Mouse (Mus musculus): ENCODE data around the gene Tob1. TPM values are rescaled to one million over a fixed set of nuclear protein-coding genes. Genes with fewer than 3 reads are reported as not detected.
A peak's percentile ranks its signal among the peaks of the same experiment; 100 is the strongest.

Tob1 gene
- polyA plus RNA-seq, 1 experiment from 2014 or later = 24.2 TPM

DNA sequence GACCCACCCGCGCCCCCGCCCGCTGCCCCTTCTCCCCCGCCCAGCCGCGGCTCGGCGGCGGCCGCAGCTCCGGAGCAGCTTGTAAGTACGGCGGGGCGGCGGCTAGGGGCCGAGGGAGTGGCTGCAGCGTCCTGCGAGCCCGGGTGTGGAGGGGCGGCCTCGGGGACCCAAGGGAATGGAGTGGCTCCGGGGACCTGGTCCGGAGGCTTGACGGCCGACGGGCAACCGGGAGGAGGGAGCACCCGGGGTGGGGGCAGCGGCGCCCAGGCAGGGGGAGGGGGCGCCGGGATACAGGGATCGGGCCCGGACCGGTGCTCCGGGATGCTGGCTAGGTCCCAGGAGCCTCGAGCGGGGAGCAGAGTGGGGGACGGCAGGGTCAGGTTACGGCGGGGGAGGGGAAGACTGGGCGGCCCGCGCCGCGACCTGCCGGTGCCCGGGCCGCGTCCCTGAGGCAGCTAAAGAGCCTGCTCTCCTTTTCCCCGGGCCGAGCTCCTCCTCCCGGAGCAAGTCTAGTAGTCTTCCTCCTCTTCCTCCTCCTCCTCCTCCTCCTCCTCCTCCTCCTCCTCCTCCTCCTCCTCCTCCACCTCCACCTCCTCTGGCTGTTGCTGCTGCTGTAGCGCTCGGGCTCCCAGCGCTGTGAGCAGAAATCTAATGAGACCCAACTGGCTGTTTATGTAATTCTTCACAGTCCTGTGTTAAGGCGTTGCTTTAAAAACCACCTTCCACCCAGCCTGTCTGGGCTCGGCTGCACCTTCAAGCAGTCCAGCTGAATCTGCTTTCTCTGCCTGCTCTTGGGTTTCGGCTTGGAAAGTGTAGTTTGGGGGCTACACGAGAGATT lies 616 bp downstream of the Tob1 start:
- H3K27ac ChIP-seq (ENCODE audit: low read length) = peak overlapping the region; percentile 97
- 0% methylated on average over 52 of the region's 61 CpGs for WGBS
- ATAC-seq (ENCODE audit: insufficient number of reproducible peaks, insufficient read depth, low FRiP score, low read depth) = peak; percentile 19; the same call in 1 of the 2 replicates
- H3K4me3 ChIP-seq (ENCODE audit: low read depth, low read length) = peak overlapping the region; percentile 88
- peaks cover 2% of the 10 kb centered on the region; the same call in 1 of the 2 replicates for H3K4me1 ChIP-seq (ENCODE audit: control insufficient read depth, insufficient read depth, low read length)
- H3K9ac ChIP-seq (replicated peaks; ENCODE audit: low read depth, low read length) = peak overlapping the region; percentile 94
- peaks cover 10% of the 10 kb centered on the region for H3K36me3 ChIP-seq (ENCODE audit: control insufficient read depth, insufficient read depth, low read length)
- no peaks in the 10 kb centered on the region for H3K9me3 ChIP-seq (ENCODE audit: control insufficient read depth, low read depth, low read length)
- H3K4me2 ChIP-seq (replicated peaks; ENCODE audit: low read depth, low read length) = peak overlapping the region; percentile 65
- H3K27me3 ChIP-seq (ENCODE audit: control insufficient read depth, insufficient read depth, low read length) = no peaks in the 10 kb centered on the region

DNA sequence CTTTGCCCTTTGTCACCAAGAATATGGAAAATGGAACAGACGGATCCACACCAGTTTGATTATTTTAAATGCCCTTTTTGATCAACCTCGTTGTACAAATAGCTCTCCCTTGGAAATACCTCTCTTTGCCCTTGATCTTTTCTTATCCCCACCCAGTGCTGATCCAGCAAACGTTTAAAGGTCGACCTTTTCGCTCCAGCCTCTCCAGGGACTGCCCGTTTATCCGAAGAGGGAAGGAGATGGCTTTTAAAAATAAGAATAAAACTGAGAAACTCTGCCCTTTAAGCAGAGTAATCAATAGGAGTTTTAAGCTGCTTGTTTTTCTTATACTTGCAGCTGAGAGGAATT lies 1.2 kb downstream of the Tob1 start:
- Histone ChIP-seq H3K27me3 (ENCODE audit: control insufficient read depth, insufficient read depth, low read length) (no peaks in the 10 kb centered on the region), H3K9me3 (ENCODE audit: control insufficient read depth, low read depth, low read length) (no peaks in the 10 kb centered on the region), H3K4me2 (replicated peaks; ENCODE audit: low read depth, low read length) (peak overlapping the region; percentile 65), H3K4me3 (ENCODE audit: low read depth, low read length) (peak overlapping the region; percentile 88), H3K27ac (ENCODE audit: low read length) (peak overlapping the region; percentile 97; the same call in 1 of the 2 replicates), H3K4me1 (ENCODE audit: control insufficient read depth, insufficient read depth, low read length) (peaks cover 2% of the 10 kb centered on the region; the same call in 1 of the 2 replicates), H3K36me3 (ENCODE audit: control insufficient read depth, insufficient read depth, low read length) (peaks cover 10% of the 10 kb centered on the region), H3K9ac (replicated peaks; ENCODE audit: low read depth, low read length) (peak overlapping the region; percentile 32)
- ATAC-seq (ENCODE audit: insufficient number of reproducible peaks, insufficient read depth, low FRiP score, low read depth) = no peak
- WGBS = 2% methylated on average over 7 of the region's 7 CpGs

DNA sequence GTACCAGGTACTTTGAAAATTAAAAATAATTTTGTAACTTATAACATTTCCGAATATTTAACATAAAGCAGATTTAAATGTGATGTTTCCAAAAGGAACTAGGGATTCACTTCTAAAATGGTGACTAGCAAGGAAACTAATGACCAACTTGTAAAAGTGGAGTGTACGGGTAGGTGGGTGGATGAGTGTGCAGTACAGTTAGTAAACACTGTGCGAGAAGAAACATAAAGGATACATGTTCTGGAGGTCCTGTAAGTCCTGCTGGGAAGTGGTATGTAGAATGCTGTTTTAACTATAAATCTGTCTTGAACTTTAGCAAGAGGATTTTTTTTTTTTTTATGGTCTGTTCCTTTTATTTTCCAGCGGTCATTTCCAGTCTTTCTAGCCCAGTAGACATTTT lies 1.7 kb downstream of the Tob1 start:
- H3K27ac ChIP-seq (ENCODE audit: low read length) = no peak overlapping the region
- peaks cover 2% of the 10 kb centered on the region; the same call in 1 of the 2 replicates for H3K4me1 ChIP-seq (ENCODE audit: control insufficient read depth, insufficient read depth, low read length)
- no peaks in the 10 kb centered on the region for H3K9me3 ChIP-seq (ENCODE audit: control insufficient read depth, low read depth, low read length)
- peak overlapping the region; percentile 88 for H3K4me3 ChIP-seq (ENCODE audit: low read depth, low read length)
- H3K9ac ChIP-seq (replicated peaks; ENCODE audit: low read depth, low read length) = no peak overlapping the region
- ATAC-seq (ENCODE audit: insufficient number of reproducible peaks, insufficient read depth, low FRiP score, low read depth) = no peak
- H3K4me2 ChIP-seq (replicated peaks; ENCODE audit: low read depth, low read length) = peak overlapping the region; percentile 65
- H3K36me3 ChIP-seq (ENCODE audit: control insufficient read depth, insufficient read depth, low read length) = peaks cover 10% of the 10 kb centered on the region
- no peaks in the 10 kb centered on the region for H3K27me3 ChIP-seq (ENCODE audit: control insufficient read depth, insufficient read depth, low read length)
- WGBS = 67% methylated on average over 4 of the region's 4 CpGs

DNA sequence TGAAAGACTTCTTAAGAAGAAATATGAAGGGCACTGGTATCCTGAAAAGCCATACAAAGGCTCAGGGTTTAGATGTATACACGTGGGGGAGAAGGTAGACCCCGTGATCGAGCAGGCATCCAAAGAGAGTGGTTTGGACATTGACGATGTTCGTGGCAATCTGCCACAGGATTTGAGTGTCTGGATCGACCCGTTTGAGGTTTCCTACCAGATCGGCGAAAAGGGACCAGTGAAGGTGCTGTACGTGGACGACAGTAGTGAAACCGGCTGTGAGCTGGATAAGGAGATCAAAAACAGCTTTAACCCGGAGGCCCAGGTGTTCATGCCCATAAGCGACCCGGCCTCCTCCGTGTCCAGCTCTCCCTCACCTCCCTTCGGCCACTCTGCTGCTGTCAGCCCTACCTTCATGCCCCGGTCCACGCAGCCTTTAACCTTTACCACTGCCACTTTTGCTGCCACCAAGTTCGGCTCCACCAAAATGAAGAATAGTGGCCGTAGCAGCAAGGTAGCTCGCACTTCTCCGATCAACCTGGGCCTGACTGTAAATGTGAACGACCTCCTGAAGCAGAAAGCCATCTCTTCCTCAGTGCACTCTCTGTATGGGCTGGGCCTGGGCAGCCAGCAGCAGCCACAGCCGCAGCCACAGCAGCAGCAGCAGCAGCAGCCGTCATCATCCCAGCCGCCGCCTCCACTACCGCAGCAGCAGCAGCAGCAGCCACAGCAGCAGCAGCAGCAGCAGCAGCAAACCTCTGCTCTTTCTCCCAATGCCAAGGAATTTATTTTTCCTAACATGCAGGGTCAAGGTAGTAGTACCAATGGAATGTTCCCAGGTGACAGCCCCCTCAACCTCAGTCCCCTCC lies 2.7 kb downstream of the Tob1 start:
- no peak overlapping the region; the same call in 1 of the 2 replicates for H3K4me3 ChIP-seq (ENCODE audit: low read depth, low read length)
- H3K27ac ChIP-seq (ENCODE audit: low read length) = no peak overlapping the region
- H3K9ac ChIP-seq (replicated peaks; ENCODE audit: low read depth, low read length) = no peak overlapping the region
- H3K4me2 ChIP-seq (replicated peaks; ENCODE audit: low read depth, low read length) = no peak overlapping the region
- 88% methylated on average over 29 of the region's 29 CpGs for WGBS
- no peaks in the 10 kb centered on the region for H3K27me3 ChIP-seq (ENCODE audit: control insufficient read depth, insufficient read depth, low read length)
- no peak for ATAC-seq (ENCODE audit: insufficient number of reproducible peaks, insufficient read depth, low FRiP score, low read depth)
- H3K4me1 ChIP-seq (ENCODE audit: control insufficient read depth, insufficient read depth, low read length) = peaks cover 2% of the 10 kb centered on the region; the same call in 1 of the 2 replicates
- H3K36me3 ChIP-seq (ENCODE audit: control insufficient read depth, insufficient read depth, low read length) = peaks cover 10% of the 10 kb centered on the region
- H3K9me3 ChIP-seq (ENCODE audit: control insufficient read depth, low read depth, low read length) = no peaks in the 10 kb centered on the region

DNA sequence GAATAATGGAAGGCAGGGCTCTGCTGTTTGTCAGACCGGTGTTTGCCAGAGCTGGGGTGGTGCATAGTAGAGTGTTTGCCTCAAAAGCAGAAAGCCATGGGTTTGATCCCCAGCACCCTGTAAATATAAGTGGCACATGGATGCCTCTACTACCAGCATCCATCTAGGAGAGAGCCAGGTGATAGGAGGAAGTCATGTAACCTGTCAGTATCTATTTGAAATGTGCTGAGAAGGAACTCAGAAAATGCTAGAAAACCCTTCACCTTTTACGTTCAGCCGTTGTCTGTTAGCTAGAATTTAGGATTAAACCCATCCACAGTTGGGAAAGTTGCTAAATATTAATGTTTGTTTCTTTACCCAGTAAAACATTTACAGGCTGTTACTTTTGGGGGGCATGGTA lies 4.3 kb downstream of the Tob1 start:
- Histone ChIP-seq H3K9ac (replicated peaks; ENCODE audit: low read depth, low read length) (no peak overlapping the region), H3K36me3 (ENCODE audit: control insufficient read depth, insufficient read depth, low read length) (peaks cover 10% of the 10 kb centered on the region), H3K4me3 (ENCODE audit: low read depth, low read length) (no peak overlapping the region), H3K4me1 (ENCODE audit: control insufficient read depth, insufficient read depth, low read length) (peaks cover 2% of the 10 kb centered on the region; the same call in 1 of the 2 replicates), H3K4me2 (replicated peaks; ENCODE audit: low read depth, low read length) (no peak overlapping the region), H3K27ac (ENCODE audit: low read length) (no peak overlapping the region), H3K27me3 (ENCODE audit: control insufficient read depth, insufficient read depth, low read length) (no peaks in the 10 kb centered on the region), H3K9me3 (ENCODE audit: control insufficient read depth, low read depth, low read length) (no peaks in the 10 kb centered on the region)
- no peak for ATAC-seq (ENCODE audit: insufficient number of reproducible peaks, insufficient read depth, low FRiP score, low read depth)
- WGBS = 90% methylated on average over 3 of the region's 3 CpGs

DNA sequence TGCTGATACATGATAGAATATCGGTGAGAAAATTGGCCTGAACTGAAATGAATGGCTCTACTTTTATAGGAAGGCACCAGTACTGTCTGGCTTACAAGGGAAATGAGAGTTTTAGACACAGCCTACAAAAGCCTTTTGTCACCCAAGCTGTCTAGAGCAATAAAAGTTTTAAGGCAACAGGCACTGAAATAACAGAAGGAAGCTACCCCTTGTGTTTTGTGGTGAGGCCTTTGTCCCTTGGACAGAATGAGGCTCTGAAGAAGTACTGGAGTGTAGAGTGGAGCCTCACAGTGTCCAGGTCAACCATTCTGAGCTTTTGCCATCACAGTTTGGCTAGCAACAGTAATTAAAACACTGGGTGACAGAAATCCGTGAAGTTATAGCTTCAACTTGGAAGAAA lies 5.0 kb downstream of the Tob1 start:
- Histone ChIP-seq H3K9me3 (ENCODE audit: control insufficient read depth, low read depth, low read length) (no peaks in the 10 kb centered on the region), H3K9ac (replicated peaks; ENCODE audit: low read depth, low read length) (no peak overlapping the region), H3K4me1 (ENCODE audit: control insufficient read depth, insufficient read depth, low read length) (peaks cover 2% of the 10 kb centered on the region; the same call in 1 of the 2 replicates), H3K4me2 (replicated peaks; ENCODE audit: low read depth, low read length) (no peak overlapping the region), H3K27me3 (ENCODE audit: control insufficient read depth, insufficient read depth, low read length) (no peaks in the 10 kb centered on the region), H3K36me3 (ENCODE audit: control insufficient read depth, insufficient read depth, low read length) (peaks cover 10% of the 10 kb centered on the region), H3K4me3 (ENCODE audit: low read depth, low read length) (no peak overlapping the region), H3K27ac (ENCODE audit: low read length) (no peak overlapping the region)
- WGBS = 50% methylated on average over 2 of the region's 2 CpGs
- no peak for ATAC-seq (ENCODE audit: insufficient number of reproducible peaks, insufficient read depth, low FRiP score, low read depth)

DNA sequence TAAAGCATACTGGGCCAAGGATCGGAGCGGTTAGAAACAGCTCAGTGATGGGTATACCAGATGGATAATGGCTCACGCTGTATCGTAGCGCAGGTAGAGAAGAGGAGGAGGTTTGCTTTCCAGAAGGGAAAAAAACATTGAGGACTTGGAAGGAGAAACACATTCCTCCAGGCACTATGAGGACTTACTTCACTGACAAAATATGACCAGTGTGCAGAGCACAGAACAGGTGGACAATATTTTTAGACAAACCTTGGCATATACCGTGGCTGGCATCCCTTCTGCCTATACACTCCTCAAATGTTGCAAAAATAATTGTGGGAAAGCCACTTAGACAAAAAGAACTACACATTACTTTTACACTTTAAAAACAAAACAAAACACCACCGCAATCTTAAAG lies 10.0 kb downstream of the Tob1 start:
- Histone ChIP-seq H3K4me2 (replicated peaks; ENCODE audit: low read depth, low read length) (no peak overlapping the region), H3K27me3 (ENCODE audit: control insufficient read depth, insufficient read depth, low read length) (no peaks in the 10 kb centered on the region), H3K9me3 (ENCODE audit: control insufficient read depth, low read depth, low read length) (no peaks in the 10 kb centered on the region), H3K9ac (replicated peaks; ENCODE audit: low read depth, low read length) (no peak overlapping the region), H3K4me1 (ENCODE audit: control insufficient read depth, insufficient read depth, low read length) (no peaks in the 10 kb centered on the region), H3K36me3 (ENCODE audit: control insufficient read depth, insufficient read depth, low read length) (no peaks in the 10 kb centered on the region), H3K4me3 (ENCODE audit: low read depth, low read length) (no peak overlapping the region), H3K27ac (ENCODE audit: low read length) (no peak overlapping the region)
- 88% methylated on average over 7 of the region's 7 CpGs for WGBS
- ATAC-seq (ENCODE audit: insufficient number of reproducible peaks, insufficient read depth, low FRiP score, low read depth) = no peak

DNA sequence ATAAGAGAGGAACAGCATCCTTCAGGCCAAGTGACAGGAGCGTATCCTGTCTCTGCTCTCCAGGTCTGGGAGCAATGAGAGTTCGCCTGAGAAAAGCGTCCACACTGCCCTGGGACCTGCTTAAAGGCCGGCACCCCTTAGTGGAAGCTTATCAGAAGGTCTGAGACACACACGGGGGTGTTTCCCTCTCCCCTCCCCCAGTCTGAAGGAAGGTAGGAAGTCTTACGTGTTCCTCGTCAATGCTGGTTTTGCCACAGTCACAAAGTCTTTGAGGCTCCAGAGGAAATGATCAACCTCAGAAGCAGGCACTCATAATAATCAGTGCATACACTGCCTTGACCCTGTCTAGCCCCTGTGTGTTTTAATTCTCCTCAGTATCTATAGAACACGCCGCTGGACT lies 12.3 kb downstream of the Tob1 start:
- no peaks in the 10 kb centered on the region for H3K4me1 ChIP-seq (ENCODE audit: control insufficient read depth, insufficient read depth, low read length)

More for the DNA sequence above, 12.3 kb downstream of the Tob1 start:
- H3K27me3 ChIP-seq (ENCODE audit: control insufficient read depth, insufficient read depth, low read length) = no peaks in the 10 kb centered on the region
- no peaks in the 10 kb centered on the region for H3K36me3 ChIP-seq (ENCODE audit: control insufficient read depth, insufficient read depth, low read length)
- H3K9me3 ChIP-seq (ENCODE audit: control insufficient read depth, low read depth, low read length) = no peaks in the 10 kb centered on the region
- WGBS = 68% methylated on average over 9 of the region's 9 CpGs
- H3K9ac ChIP-seq (replicated peaks; ENCODE audit: low read depth, low read length) = no peak overlapping the region
- H3K4me3 ChIP-seq (ENCODE audit: low read depth, low read length) = no peak overlapping the region
- no peak overlapping the region for H3K27ac ChIP-seq (ENCODE audit: low read length)
- no peak overlapping the region for H3K4me2 ChIP-seq (replicated peaks; ENCODE audit: low read depth, low read length)
- ATAC-seq (ENCODE audit: insufficient number of reproducible peaks, insufficient read depth, low FRiP score, low read depth) = no peak

Data from stomach, embryonic 14.5 days (tissue).